Mouse (Mus musculus) layer of hippocampus, adult 9-10 months (tissue): ENCODE measurements around the gene Kctd11.
A peak's percentile ranks its signal among the peaks of the same experiment; 100 is the strongest.

Experiments used
- DNase-seq: peaks from one replicate; pipeline ENCODE4 v3.0.0; 2022; ENCODE audit warnings: low spot score

Gene Kctd11

GRCm38 (mm10) chr11:69848021-69848420 lies 33.2 kb downstream of the Kctd11 start:
- no peak for DNase-seq

- DNase-seq, result no peak
Measured at GRCm38 (mm10) chr11:69846738-69847688, 34.2 kb downstream of the Kctd11 start.

- DNase-seq, result peak; percentile 65
Measured at GRCm38 (mm10) chr11:69846198-69846680, 35.0 kb downstream of the Kctd11 start, which contains the start of gene Plscr3. Gene Plscr3 (plus strand): TSS chr11:69846376.

- no peak for DNase-seq
Measured at GRCm38 (mm10) chr11:69838714-69839104, 42.5 kb downstream of the Kctd11 start.

- DNase-seq, result peak; percentile 98
Measured at GRCm38 (mm10) chr11:69837952-69838713, 43.1 kb downstream of the Kctd11 start, which contains the start of gene Tmem256. Gene Tmem256 (plus strand): TSS chr11:69838514.

GRCm38 (mm10) chr11:69837604-69837951 lies 43.6 kb downstream of the Kctd11 start, which contains the start of gene Nlgn2:
Gene Nlgn2 (minus strand): TSS chr11:69837784.
- DNase-seq, result no peak

- DNase-seq, result no peak
Measured at GRCm38 (mm10) chr11:69836703-69837576, 44.3 kb downstream of the Kctd11 start.

GRCm38 (mm10) chr11:69835966-69836335 lies 45.3 kb downstream of the Kctd11 start:
- no peak for DNase-seq

- DNase-seq, result no peak
Measured at GRCm38 (mm10) chr11:69835326-69835965, 45.8 kb downstream of the Kctd11 start.

- DNase-seq, result no peak
Measured at GRCm38 (mm10) chr11:69834001-69834549, 47.1 kb downstream of the Kctd11 start.

- no peak for DNase-seq
Measured at GRCm38 (mm10) chr11:69833554-69833953, 47.7 kb downstream of the Kctd11 start.

GRCm38 (mm10) chr11:69828832-69829231 lies 52.4 kb downstream of the Kctd11 start:
- DNase-seq, result no peak
